Mouse (Mus musculus) forebrain, embryonic 10.5 days (tissue): ENCODE measurements around the gene Pttg1. TPM values are rescaled to one million over a fixed set of nuclear protein-coding genes. Genes with fewer than 3 reads are reported as not detected.
A peak's percentile ranks its signal among the peaks of the same experiment; 100 is the strongest.

Experiments used
- DNase-seq: peaks from one replicate; pipeline ENCODE4 v3.0.0-alpha.2; 2017; ENCODE audit warnings: low spot score; ENCODE audit errors: extremely low spot score
- H3K27ac ChIP-seq: fragments of 300-500 bp; sonication (generic); 2 replicates; pipeline ENCODE4 v1.5.1; 2016; ENCODE audit warnings: mild to moderate bottlenecking
- H3K27me3 ChIP-seq: fragments of 300-500 bp; sonication (generic); 2 replicates; pipeline ENCODE4 v1.6.1; 2016; ENCODE audit warnings: mild to moderate bottlenecking; ENCODE audit not compliant: poor library complexity, severe bottlenecking
- H3K36me3 ChIP-seq: fragments of 300-500 bp; sonication (generic); replicated peaks from 2 replicates; pipeline ENCODE4 v1.6.1; 2016; ENCODE audit warnings: mild to moderate bottlenecking, moderate library complexity
- H3K4me1 ChIP-seq: fragments of 300-500 bp; sonication (generic); 2 replicates; pipeline ENCODE4 v1.6.1; 2016
- H3K4me3 ChIP-seq: fragments of 300-500 bp; sonication (generic); 2 replicates; pipeline ENCODE4 v1.5.1; 2016; ENCODE audit warnings: mild to moderate bottlenecking, moderate library complexity
- H3K9me3 ChIP-seq: fragments of 300-500 bp; sonication (generic); 2 replicates; pipeline ENCODE4 v1.6.1; 2016; ENCODE audit warnings: mild to moderate bottlenecking, moderate library complexity
- WGBS: fragments of 180-500 bp; shearing (Covaris S2); methylation state at CpG from one replicate; pipeline ENCODE4 v1.1.7; 2016; 5-methylcytosine and 5-hydroxymethylcytosine counted together
- polyA plus RNA-seq: library from polyadenylated mRNA; unstranded; fragments of >200 nt; fragmentation: Nextera tagmentation; extraction: Ambion mirVana; gene quantifications from 2 replicates; pipeline ENCODE4 v1.2.1, GENCODE M21; 2016

Gene Pttg1
- polyA plus RNA-seq, 1 experiment from 2014 or later, result 83.0 TPM

DNA sequence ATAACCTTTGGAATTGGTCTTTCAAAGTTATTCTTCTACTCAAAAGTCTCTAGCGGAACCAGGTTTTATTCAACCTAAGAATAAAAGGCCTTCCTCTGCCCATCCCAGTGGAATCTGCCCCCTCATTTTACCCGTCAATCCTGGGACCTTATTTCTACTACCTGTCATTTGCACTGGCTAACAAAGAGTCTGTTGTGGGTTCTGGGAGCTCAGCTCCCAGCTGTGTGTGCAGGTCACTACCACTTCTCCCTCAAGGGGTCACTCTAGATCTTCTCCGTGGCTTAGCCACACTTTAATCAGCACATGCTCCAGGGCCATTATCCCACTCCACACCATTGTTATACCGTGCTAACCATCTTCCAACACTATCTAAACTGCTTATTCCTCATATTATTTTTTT is 26.8 kb downstream of the Pttg1 start:
- DNase-seq, result no peak
- 45% methylated on average over 4 of the region's 4 CpGs for whole genome bisulfite sequencing

DNA sequence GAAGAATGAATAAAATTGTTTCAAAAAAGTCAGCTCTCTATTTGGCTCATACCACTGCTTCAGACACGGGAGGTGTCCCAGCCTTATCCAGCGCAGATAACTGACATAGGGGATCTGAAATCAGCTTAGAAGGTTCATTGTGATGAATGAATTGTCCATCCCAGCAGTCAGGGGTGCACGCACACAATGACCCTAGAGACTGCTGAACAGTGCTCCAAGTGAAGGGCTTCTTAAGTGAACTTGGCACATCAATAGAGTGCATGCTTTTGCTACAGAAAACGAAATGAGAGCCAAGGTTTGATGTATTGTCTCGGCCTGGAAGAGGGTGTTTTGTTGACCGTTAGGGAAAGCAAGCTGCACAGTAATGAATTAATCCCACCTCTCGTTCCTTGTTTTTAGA is 29.4 kb downstream of the Pttg1 start:
- no peak for DNase-seq
- no peaks in the 10 kb centered on the region for H3K9me3 ChIP-seq
- no peak overlapping the region for H3K27ac ChIP-seq
- WGBS, result 62% methylated on average over 7 of the region's 7 CpGs
- no peak overlapping the region for H3K4me3 ChIP-seq
- H3K27me3 ChIP-seq, result no peaks in the 10 kb centered on the region
- H3K4me1 ChIP-seq, result peaks cover 7% of the 10 kb centered on the region; the same call in 1 of the 2 replicates
- no peaks in the 10 kb centered on the region for H3K36me3 ChIP-seq

More for the DNA sequence above, 26.8 kb downstream of the Pttg1 start:
- Histone ChIP-seq H3K27ac (no peak overlapping the region), H3K4me3 (no peak overlapping the region), H3K9me3 (no peaks in the 10 kb centered on the region; the same call in 1 of the 2 replicates), H3K36me3 (no peaks in the 10 kb centered on the region), H3K27me3 (no peaks in the 10 kb centered on the region), H3K4me1 (peaks cover 7% of the 10 kb centered on the region; the same call in 1 of the 2 replicates)

DNA sequence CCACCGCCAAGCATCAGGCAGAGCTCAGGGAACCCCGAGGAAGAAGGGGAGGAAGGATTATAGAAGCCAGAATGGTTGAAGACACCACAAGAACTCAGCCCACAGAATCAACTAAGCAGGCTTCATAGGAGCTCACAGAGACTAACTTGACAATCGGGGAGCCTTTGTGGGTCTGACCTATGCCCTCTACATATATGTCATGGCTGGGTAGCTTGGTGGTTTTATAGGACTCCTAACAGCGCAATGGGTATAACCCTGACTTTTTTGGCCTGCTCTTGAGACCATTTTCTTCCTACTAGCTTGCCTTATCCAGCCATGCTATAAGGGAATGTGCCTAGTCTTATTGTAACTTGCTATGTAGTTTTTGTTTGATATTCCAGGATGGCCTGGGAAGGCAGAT is 29.8 kb downstream of the Pttg1 start:
- DNase-seq, result no peak
- Histone ChIP-seq H3K4me3 (no peak overlapping the region), H3K36me3 (no peaks in the 10 kb centered on the region), H3K4me1 (peaks cover 7% of the 10 kb centered on the region; the same call in 1 of the 2 replicates), H3K9me3 (no peaks in the 10 kb centered on the region), H3K27ac (no peak overlapping the region), H3K27me3 (no peaks in the 10 kb centered on the region)
- 91% methylated on average over 4 of the region's 4 CpGs for WGBS

DNA sequence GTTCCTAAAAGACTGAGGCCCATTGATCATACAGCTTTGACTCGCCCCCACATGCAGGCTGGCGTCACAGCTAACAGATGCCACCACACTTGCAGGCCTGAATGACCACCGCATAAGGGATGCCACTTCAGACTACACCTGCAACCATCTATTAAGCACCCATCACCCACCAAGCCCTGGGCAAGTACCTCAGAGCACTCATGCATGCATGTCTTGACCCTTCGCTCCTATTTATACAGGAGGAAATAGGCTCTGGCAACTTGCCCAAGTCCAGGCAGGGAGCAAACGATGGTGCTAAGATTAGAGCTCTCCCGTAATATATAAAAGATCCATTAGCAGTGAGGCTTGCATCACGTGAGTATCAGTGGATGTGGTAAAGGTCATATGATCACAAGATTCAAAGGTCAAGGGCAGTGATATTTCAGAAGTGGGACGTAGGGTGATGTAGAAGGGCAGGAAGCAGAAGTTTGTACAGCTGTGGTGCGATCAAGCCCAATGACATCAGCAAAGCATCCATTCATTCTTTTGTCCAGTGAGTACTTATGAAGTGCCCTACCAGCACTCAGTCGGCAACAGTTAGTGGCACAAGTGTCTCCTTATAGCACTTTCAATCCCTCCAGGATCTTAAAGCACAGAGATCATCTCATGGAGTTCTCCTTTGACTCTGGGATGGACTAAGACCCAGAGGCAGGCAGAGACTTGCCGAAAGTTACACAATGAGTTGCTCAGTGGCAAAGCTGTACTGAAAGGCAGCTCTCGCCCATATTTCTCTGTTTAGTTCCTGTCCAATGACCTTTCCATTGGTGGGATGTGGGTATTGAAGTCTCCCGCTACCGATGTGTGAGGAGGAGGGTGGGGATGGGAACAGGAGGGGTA is 30.7 kb downstream of the Pttg1 start:
- 92% methylated on average over 14 of the region's 14 CpGs for whole genome bisulfite sequencing

DNA sequence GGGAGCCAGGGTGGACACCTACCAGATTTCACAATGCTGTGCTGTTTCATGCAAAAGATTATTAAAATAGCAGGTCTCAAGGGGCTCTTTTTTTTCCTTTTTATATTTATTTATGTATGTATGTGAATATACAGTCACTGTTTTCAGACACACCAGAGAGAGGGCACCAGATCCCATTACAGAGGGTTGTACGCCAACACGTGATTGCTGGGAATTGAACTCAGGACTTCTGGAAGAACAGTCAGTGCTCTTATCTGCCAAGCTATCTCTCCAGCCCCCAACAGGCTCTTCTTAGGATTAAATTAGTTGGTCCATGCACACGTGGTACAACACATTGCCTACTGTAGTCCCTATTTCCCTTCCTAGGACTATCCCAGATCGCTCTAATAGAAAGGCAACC is 32.7 kb downstream of the Pttg1 start:
- WGBS, result 92% methylated on average over 4 of the region's 4 CpGs
- Histone ChIP-seq H3K4me3 (no peak overlapping the region), H3K27me3 (no peaks in the 10 kb centered on the region), H3K4me1 (peaks cover 7% of the 10 kb centered on the region; the same call in 1 of the 2 replicates), H3K27ac (no peak overlapping the region), H3K36me3 (no peaks in the 10 kb centered on the region), H3K9me3 (no peaks in the 10 kb centered on the region)
- DNase-seq, result no peak

More for the DNA sequence above, 30.7 kb downstream of the Pttg1 start:
- Histone ChIP-seq H3K4me1 (peaks cover 7% of the 10 kb centered on the region; the same call in 1 of the 2 replicates), H3K27me3 (no peaks in the 10 kb centered on the region), H3K4me3 (no peak overlapping the region), H3K36me3 (no peaks in the 10 kb centered on the region), H3K9me3 (no peaks in the 10 kb centered on the region), H3K27ac (no peak overlapping the region)
- DNase-seq, result no peak

DNA sequence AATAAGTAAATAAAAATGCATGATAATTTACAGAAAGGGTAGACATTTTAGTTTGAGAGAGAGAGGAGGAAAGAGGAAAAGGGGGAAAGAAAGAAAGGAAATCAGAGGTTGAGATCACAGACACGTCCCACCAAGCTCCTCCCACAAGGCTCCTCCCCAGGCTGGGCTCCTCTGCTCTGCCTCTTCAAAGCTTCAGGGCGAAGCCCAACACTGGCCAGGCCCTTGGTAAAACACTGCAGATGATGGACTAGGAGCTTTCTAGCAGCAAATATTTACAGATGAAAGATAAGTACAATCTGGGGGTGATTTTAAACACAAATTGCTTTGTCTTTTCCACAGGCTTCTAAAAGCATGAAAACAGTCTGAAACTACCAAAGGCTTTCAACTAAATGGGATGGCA is 33.3 kb downstream of the Pttg1 start:
- Histone ChIP-seq H3K27me3 (no peaks in the 10 kb centered on the region), H3K9me3 (no peaks in the 10 kb centered on the region), H3K27ac (no peak overlapping the region), H3K4me3 (no peak overlapping the region), H3K36me3 (no peaks in the 10 kb centered on the region), H3K4me1 (peaks cover 7% of the 10 kb centered on the region; the same call in 1 of the 2 replicates)
- WGBS, result 34% methylated on average over 2 of the region's 2 CpGs
- DNase-seq, result no peak

DNA sequence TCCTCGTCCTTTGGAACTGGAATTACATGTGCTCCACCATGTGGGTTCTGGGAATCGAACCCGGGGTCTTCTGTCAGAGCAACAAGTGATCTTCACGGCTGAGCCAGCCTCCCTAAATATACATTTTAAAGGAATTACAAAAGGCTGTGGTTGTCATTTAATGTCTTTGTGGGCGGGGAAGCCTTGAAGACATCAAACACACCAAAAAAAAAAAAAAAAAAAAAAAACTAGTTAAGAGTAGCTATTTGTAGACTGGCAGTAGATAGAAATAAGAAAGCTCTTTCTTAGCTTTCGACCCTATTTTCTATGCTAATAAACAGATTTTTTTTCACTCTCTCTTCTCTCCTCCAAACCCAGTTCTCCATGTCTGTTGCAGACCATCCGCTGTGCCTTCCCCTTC is 36.9 kb downstream of the Pttg1 start:
- H3K4me3 ChIP-seq, result no peak overlapping the region
- H3K27me3 ChIP-seq, result peaks cover 25% of the 10 kb centered on the region
- no peak for DNase-seq
- WGBS, result 90% methylated on average over 7 of the region's 7 CpGs
- H3K27ac ChIP-seq, result no peak overlapping the region
- H3K36me3 ChIP-seq, result no peaks in the 10 kb centered on the region
- peaks cover 15% of the 10 kb centered on the region for H3K4me1 ChIP-seq
- H3K9me3 ChIP-seq, result no peaks in the 10 kb centered on the region

DNA sequence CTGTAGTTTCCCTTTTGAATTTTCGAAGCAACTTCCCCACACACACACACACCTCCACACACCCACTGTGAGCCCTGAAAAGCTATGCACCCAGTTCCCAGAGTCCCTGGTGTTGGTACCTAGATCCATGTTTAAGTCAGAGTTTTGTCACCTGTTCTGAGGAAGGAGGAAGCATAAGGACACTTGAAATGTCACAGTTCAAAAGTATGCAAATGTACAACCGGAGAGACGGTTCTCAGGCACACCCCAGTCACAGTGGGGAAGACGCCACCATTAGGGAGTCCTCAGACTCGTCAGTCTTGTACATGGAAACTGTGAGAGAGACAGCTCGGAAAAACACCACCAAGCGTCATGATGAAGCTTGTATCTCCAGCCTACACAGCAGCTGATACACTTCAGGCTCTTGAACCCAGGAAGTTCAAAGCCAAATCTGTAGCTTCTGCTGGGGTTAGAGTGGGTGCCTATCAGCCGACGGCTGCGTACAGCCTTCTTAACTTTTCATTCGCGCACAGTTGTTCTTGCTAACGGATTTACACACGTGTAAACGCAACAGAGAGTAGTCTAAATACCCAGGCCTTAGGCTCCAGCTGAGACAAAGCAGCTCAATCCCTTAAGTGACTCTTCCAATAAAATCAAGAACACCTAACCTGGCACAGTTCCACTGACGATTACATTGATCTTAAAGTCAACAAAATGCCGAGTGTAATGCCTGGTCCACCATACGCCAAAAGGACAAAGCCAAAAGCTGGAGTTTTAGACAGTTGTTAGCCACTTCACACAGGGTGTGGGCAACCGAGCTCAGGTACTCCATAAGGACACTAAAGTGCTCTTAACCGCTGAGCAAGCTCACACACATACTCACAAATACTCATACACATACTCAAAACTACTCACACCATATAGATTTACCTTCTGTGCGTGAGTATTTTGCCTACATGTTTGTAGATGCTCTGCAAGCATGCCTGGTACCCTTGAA is 37.6 kb downstream of the Pttg1 start:
- WGBS, result 92% methylated on average over 21 of the region's 21 CpGs
- H3K4me3 ChIP-seq, result no peak overlapping the region
- H3K9me3 ChIP-seq, result no peaks in the 10 kb centered on the region
- H3K36me3 ChIP-seq, result no peaks in the 10 kb centered on the region
- H3K27me3 ChIP-seq, result peaks cover 25% of the 10 kb centered on the region
- DNase-seq, result no peak
- H3K4me1 ChIP-seq, result peaks cover 15% of the 10 kb centered on the region
- H3K27ac ChIP-seq, result no peak overlapping the region

DNA sequence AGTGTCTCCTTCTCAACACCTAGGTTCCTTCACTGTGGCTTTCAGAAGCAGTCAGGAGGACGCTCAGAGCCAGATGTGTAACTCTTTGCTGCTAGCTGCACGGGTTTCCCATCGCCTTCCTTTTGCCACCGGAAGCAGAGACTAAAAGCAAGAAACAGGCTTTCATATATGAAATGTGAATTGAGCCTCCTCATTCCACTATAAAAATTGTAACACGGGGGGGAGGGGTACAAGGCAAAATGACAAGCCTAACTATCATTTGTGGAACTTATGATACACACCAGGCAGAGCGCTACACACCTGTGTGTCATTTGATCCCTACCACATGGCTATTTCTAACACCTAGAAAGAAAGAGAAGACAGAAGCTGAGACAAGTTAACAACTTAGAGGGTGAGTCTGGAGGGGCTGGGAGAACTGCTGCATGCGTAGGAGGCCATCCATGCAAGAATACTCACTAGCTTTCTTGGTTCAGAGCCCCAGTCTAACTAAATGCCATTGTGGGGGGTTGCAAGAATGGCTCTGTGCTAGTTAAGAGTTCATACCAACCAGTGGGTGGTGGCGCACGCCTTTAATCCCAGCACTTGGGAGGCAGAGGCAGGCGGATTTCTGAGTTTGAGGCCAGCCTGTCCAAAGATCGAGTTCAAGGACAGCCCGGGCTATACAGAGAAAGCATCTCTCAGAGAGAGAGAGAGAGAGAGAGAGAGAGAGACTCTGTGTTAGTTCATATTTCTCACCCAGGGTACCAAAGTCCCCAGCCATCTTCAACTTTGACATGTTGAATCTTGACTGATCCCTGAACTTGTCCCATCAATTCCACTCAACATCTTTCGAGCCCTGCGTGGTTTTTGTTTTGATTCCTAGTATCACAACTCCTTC is 38.8 kb downstream of the Pttg1 start:
- 92% methylated on average over 14 of the region's 14 CpGs for WGBS
- H3K4me1 ChIP-seq, result peaks cover 15% of the 10 kb centered on the region
- H3K27me3 ChIP-seq, result peaks cover 25% of the 10 kb centered on the region
- no peak for DNase-seq
- H3K9me3 ChIP-seq, result no peaks in the 10 kb centered on the region
- H3K27ac ChIP-seq, result no peak overlapping the region
- H3K36me3 ChIP-seq, result no peaks in the 10 kb centered on the region
- no peak overlapping the region for H3K4me3 ChIP-seq

DNA sequence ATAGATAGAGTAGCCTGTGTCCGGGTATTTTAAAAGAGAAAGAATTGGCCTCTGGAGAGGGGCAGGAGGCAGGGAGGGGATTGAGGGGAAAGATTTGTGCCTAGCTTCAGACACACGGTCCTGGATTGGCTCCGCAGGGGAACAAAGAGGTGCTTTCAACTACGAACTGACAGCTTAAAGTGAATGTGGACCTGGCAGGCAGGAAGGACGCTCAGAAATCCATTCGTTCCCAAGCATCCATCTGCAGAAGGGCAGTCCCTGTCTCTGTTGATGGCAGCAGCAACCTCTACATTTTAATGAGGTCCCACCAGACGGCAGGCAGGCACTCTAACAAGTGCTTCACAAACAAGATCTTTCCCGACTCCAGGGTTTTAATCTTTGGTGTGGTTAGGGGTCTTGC is 40.3 kb downstream of the Pttg1 start:
- peak overlapping the region; percentile 48 for H3K4me3 ChIP-seq
- no peaks in the 10 kb centered on the region for H3K36me3 ChIP-seq
- WGBS, result 2% methylated on average over 8 of the region's 8 CpGs
- peaks cover 15% of the 10 kb centered on the region for H3K4me1 ChIP-seq
- DNase-seq, result peak; percentile 30
- peak overlapping the region; percentile 79 for H3K27ac ChIP-seq
- H3K27me3 ChIP-seq, result peaks cover 25% of the 10 kb centered on the region
- H3K9me3 ChIP-seq, result no peaks in the 10 kb centered on the region

DNA sequence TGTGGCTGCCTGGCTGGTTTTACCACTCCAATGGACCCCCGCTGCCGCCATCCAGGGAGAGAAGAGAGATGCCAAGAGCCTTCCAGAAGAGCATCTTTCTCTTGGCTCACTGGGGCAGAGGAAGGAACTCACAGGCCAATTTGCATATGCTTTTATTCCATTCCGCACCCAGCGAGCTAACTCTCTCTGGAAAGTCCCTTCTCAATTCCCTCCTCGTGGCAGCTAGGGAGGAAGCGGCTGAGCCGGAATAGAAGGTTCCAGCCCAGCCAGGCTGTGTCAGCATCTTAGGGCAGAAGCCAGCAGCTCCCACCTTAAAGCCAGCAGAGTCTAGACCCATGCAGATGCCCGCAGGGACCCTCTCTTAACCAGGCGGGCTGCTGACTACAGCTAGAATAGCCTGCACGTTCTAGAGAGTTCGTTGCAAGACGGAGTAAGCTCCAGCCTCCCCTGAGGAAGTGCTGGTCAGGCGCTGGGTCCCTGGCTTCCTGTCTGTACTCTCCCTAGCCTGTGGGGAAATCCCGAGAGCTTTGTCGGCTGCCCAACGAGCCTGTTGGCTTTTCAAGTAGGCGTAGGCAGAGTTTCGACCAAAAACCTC is 40.9 kb downstream of the Pttg1 start:
- 2% methylated on average over 18 of the region's 18 CpGs for WGBS
- Histone ChIP-seq H3K4me3 (peak overlapping the region; percentile 48), H3K36me3 (no peaks in the 10 kb centered on the region), H3K27me3 (peaks cover 25% of the 10 kb centered on the region), H3K9me3 (no peaks in the 10 kb centered on the region), H3K27ac (peak overlapping the region; percentile 79), H3K4me1 (peaks cover 15% of the 10 kb centered on the region)
- peak; percentile 55 for DNase-seq

DNA sequence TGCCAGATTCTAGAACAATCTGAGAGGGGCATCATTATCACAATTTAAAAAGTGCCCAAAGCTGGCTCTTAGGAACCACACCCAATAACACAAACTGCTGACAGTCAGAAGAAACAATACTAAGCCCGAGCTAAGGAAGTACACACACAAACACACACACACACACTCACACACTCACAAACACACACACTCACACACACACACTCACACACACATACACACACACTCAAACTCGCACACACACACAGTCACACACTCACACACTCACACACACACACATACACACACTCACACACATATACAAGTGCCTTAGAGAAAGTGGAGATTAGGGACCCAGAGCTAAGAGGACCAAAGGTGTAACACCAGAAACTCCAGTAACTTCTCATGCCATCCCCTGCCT is 42.5 kb downstream of the Pttg1 start:
- H3K27me3 ChIP-seq, result peaks cover 25% of the 10 kb centered on the region
- DNase-seq, result no peak
- H3K36me3 ChIP-seq, result no peaks in the 10 kb centered on the region
- H3K4me3 ChIP-seq, result no peak overlapping the region
- no peak overlapping the region for H3K27ac ChIP-seq
- 88% methylated on average over 2 of the region's 2 CpGs for WGBS
- peaks cover 15% of the 10 kb centered on the region for H3K4me1 ChIP-seq
- H3K9me3 ChIP-seq, result no peaks in the 10 kb centered on the region
